Mouse (Mus musculus): ENCODE data around the gene Mogat2.

- no peak for TF ChIP-seq POLR2A (IDR thresholded peaks at IDR 0.05; ENCODE audit: low read depth, low read length)
- TF ChIP-seq CTCF (IDR thresholded peaks at IDR 0.05; ENCODE audit: borderline replicate concordance, insufficient read depth, low read length) = no peak
Observed at GRCm38 (mm10) chr7:99202163-99202562, 36.3 kb downstream of the Mogat2 start.
